10 mouse cellular contexts compared by ENCODE assay signal in the genomic region with DNA sequence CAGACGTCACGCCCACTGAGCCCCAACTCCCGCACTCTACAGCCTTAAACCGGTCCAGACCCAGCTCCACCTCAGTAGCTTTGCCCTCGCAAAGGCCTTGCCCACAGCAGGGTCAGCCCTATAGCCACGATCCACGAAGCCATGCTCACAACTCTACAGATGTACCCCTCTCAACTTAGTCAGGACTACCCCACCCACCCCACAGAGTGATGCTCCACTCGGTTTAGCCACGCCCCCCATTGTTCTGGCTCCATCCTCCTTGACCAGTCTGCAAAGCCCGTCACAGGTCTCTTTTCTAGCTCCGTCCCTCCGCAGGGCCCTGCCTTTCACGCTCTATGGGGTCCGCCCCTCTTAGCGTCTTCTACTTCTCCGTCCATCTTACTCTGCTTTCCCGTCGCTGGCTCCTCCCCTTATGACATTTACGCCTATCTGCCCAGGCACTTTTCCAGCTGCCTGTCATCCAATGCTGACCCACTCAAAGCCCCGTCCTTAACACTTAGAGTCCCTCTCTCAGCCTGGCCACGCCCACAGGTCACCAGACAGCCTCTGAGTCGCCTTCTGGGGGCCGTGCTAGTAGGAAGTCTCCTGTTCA. TPM values are rescaled to one million over a fixed set of nuclear protein-coding genes. Genes with fewer than 3 reads are reported as not detected.
DNase-seq lines count a peak whose midpoint lies in the region; ATAC-seq and TF ChIP-seq lines count a peak whose summit lies in the region.
"Had no signal": no experiment of that assay in that cellular context is flagged by ENCODE, and none has a peak within 500 bp of the region (broad histone marks: within the 10 kb centered on the region; RNA-seq: fewer than 3 reads in every experiment).

No protein-coding gene starts in this region.

- DNase-seq in heart, adult 8-10 months (ENCODE audit: low spot score): no peak
- DNase-seq in brain, embryonic 14.5 days (ENCODE audit: low read depth): peak; percentile 36
- DNase-seq in hindbrain, embryonic 11.5 days (ENCODE audit: low spot score): peak; percentile 50
- DNase-seq in midbrain, embryonic 11.5 days (ENCODE audit: low spot score, missing footprints): peak; percentile 91
- DNase-seq in right cerebral cortex, postnatal 36 days (ENCODE audit: low spot score in 2 of 2): no peak
- DNase-seq in right cerebral cortex, postnatal 14 days: no peak
- no peak for DNase-seq in ovary, postnatal 10 days (ENCODE audit: low spot score)

- H3K4me1 ChIP-seq in heart, embryonic 11.5 days (ENCODE audit: control insufficient read depth, insufficient read depth, low read length): peaks cover 12% of the 10 kb centered on the region
- 0 out of 2 replicates have a peak, but pooled peaks cover 3% of the 10 kb centered on the region for H3K4me1 ChIP-seq in hindbrain, embryonic 11.5 days (replicated peaks; ENCODE audit: control insufficient read depth, insufficient read depth, low read length)
- 0 out of 2 replicates have a peak, but pooled peaks cover 6% of the 10 kb centered on the region for H3K4me1 ChIP-seq in midbrain, embryonic 11.5 days (ENCODE audit: control insufficient read depth, insufficient read depth, low read length)

- 4% methylated on average over 23 of the region's 23 CpGs for WGBS in heart, embryonic 11.5 days (ENCODE audit: insufficient replicate concordance)
- WGBS in hindbrain, embryonic 11.5 days: 2% methylated on average over 23 of the region's 23 CpGs
- WGBS in midbrain, embryonic 11.5 days: 1% methylated on average over 23 of the region's 23 CpGs

- TF ChIP-seq CTCF in brain, embryonic 14.5 days (IDR thresholded peaks at IDR 0.05; ENCODE audit: borderline replicate concordance, extremely low read depth, insufficient read depth, insufficient read length): no peak

- H3K27ac ChIP-seq in heart, embryonic 11.5 days (ENCODE audit: low read depth, low read length): no peak overlapping the region
- H3K27ac ChIP-seq in hindbrain, embryonic 11.5 days (ENCODE audit: low read depth, low read length): no peak overlapping the region
- H3K27ac ChIP-seq in midbrain, embryonic 11.5 days (ENCODE audit: low read depth, low read length): no peak overlapping the region
- H3K27ac ChIP-seq: liver, embryonic 14.5 days had no signal

- peak overlapping the region; percentile 56 for H3K4me2 ChIP-seq in heart, embryonic 11.5 days
- H3K4me2 ChIP-seq in hindbrain, embryonic 11.5 days (replicated peaks; ENCODE audit: low read depth, low read length): peak overlapping the region; percentile 11; the same call in 1 of the 2 replicates
- H3K4me2 ChIP-seq in midbrain, embryonic 11.5 days: peak overlapping the region; percentile 30

- peak overlapping the region; percentile 15 for H3K4me3 ChIP-seq in heart, embryonic 11.5 days (ENCODE audit: low read depth, low read length)
- H3K4me3 ChIP-seq in hindbrain, embryonic 11.5 days (ENCODE audit: low read depth, low read length): peak overlapping the region; percentile 19
- H3K4me3 ChIP-seq in midbrain, embryonic 11.5 days (ENCODE audit: low read depth, low read length): no peak overlapping the region

- no peaks in the 10 kb centered on the region for H3K36me3 ChIP-seq in heart, embryonic 11.5 days (ENCODE audit: control insufficient read depth, insufficient read depth, low read length)
- no peaks in the 10 kb centered on the region for H3K36me3 ChIP-seq in hindbrain, embryonic 11.5 days (ENCODE audit: control insufficient read depth, insufficient read depth, low read length)
- no peaks in the 10 kb centered on the region for H3K36me3 ChIP-seq in midbrain, embryonic 11.5 days (ENCODE audit: control insufficient read depth, insufficient read depth, low read length)

- peaks cover 100% of the 10 kb centered on the region for H3K27me3 ChIP-seq in heart, embryonic 11.5 days (ENCODE audit: control insufficient read depth, insufficient read depth, low read length)
- peaks cover 100% of the 10 kb centered on the region for H3K27me3 ChIP-seq in hindbrain, embryonic 11.5 days (ENCODE audit: control insufficient read depth, insufficient read depth, low read length)
- peaks cover 100% of the 10 kb centered on the region for H3K27me3 ChIP-seq in midbrain, embryonic 11.5 days (ENCODE audit: control insufficient read depth, insufficient read depth, low read length)
- H3K27me3 ChIP-seq: CH12.LX had no signal

- no peak for TF ChIP-seq POLR2A in brain, embryonic 14.5 days (IDR thresholded peaks at IDR 0.05; ENCODE audit: borderline replicate concordance, extremely low read depth, insufficient read depth, insufficient read length, poor library complexity, severe bottlenecking)

- no peak overlapping the region for H3K9ac ChIP-seq in heart, embryonic 11.5 days (ENCODE audit: low read depth, low read length)
- H3K9ac ChIP-seq in hindbrain, embryonic 11.5 days (ENCODE audit: low read depth, low read length): no peak overlapping the region
- H3K9ac ChIP-seq in midbrain, embryonic 11.5 days (ENCODE audit: low read length): no peak overlapping the region
- H3K9ac ChIP-seq: liver, embryonic 14.5 days had no signal

- peak; percentile 43 for ATAC-seq in heart, embryonic 11.5 days (replicated peaks; ENCODE audit: insufficient number of reproducible peaks, low FRiP score, low TSS enrichment)
- ATAC-seq in hindbrain, embryonic 11.5 days (ENCODE audit: low FRiP score): peak; percentile 55
- ATAC-seq in midbrain, embryonic 11.5 days (ENCODE audit: low FRiP score): peak; percentile 62

- no peaks in the 10 kb centered on the region for H3K9me3 ChIP-seq in heart, embryonic 11.5 days (replicated peaks; ENCODE audit: control insufficient read depth, low read length)
- H3K9me3 ChIP-seq in hindbrain, embryonic 11.5 days (ENCODE audit: control insufficient read depth, low read length): no peaks in the 10 kb centered on the region
- no peaks in the 10 kb centered on the region for H3K9me3 ChIP-seq in midbrain, embryonic 11.5 days (ENCODE audit: control insufficient read depth, low read length)

RNA-seq across cellular contexts. Expression of gene Insl3, which starts 2.8 kb away (rescaled TPM):
- 0.61 and 0.89 TPM in 2 replicates for polyA plus RNA-seq in heart, embryonic 11.5 days (2014; fragmentation: Nextera tagmentation; extraction: Ambion mirVana)
- total RNA-seq in heart, adult 8-10 months (2022): 1 to 10 TPM; 2.2 to 4.6 (median 2.5) TPM
- polyA plus RNA-seq in brain, embryonic 14.5 days (2012; rRNA removed): 0.60 and 1.1 TPM in 2 replicates
- 0.35 and 0.37 TPM in 2 replicates for polyA plus RNA-seq in hindbrain, embryonic 11.5 days (2014; fragmentation: Nextera tagmentation; extraction: Ambion mirVana)
- 0.44 and 0.48 TPM in 2 replicates for polyA plus RNA-seq in midbrain, embryonic 11.5 days (2014; fragmentation: Nextera tagmentation; extraction: Ambion mirVana)

RNA-seq across cellular contexts. Expression of gene Jak3, which starts 10.1 kb away (rescaled TPM):
- 4.9 and 5.3 TPM in 2 replicates for polyA plus RNA-seq in heart, embryonic 11.5 days (2014; fragmentation: Nextera tagmentation; extraction: Ambion mirVana)
- 10 to 100 TPM in 1 of 4 experiments, 1 to 10 TPM in 3; 6.4 to 10.3 (median 7.6) TPM for total RNA-seq in heart, adult 8-10 months (2022)
- polyA plus RNA-seq in brain, embryonic 14.5 days (2012; rRNA removed): 3.7 and 5.1 TPM in 2 replicates
- polyA plus RNA-seq in hindbrain, embryonic 11.5 days (2014; fragmentation: Nextera tagmentation; extraction: Ambion mirVana): 0.99 and 1.4 TPM in 2 replicates
- polyA plus RNA-seq in midbrain, embryonic 11.5 days (2014; fragmentation: Nextera tagmentation; extraction: Ambion mirVana): 1.3 and 1.7 TPM in 2 replicates

RNA-seq across cellular contexts. Expression of gene Unc13a, which starts 14.7 kb away (rescaled TPM):
- polyA plus RNA-seq in heart, embryonic 11.5 days (2014; fragmentation: Nextera tagmentation; extraction: Ambion mirVana): 0.63 and 0.65 TPM in 2 replicates
- 1 to 10 TPM in 1 of 4 experiments, under 1 TPM in 3; 0.49 to 1.4 (median 0.57) TPM for total RNA-seq in heart, adult 8-10 months (2022)
- 84.9 and 86.4 TPM in 2 replicates for polyA plus RNA-seq in brain, embryonic 14.5 days (2012; rRNA removed)
- 7.3 and 9.1 TPM in 2 replicates for polyA plus RNA-seq in hindbrain, embryonic 11.5 days (2014; fragmentation: Nextera tagmentation; extraction: Ambion mirVana)
- polyA plus RNA-seq in midbrain, embryonic 11.5 days (2014; fragmentation: Nextera tagmentation; extraction: Ambion mirVana): 5.4 and 6.5 TPM in 2 replicates

RNA-seq across cellular contexts. Expression of gene B3gnt3, which starts 15.3 kb away (rescaled TPM):
- polyA plus RNA-seq in heart, embryonic 11.5 days (2014; fragmentation: Nextera tagmentation; extraction: Ambion mirVana): 1.4 and 1.8 TPM in 2 replicates
- 1 to 10 TPM; 4.0 to 6.9 (median 5.3) TPM for total RNA-seq in heart, adult 8-10 months (2022)
- polyA plus RNA-seq in brain, embryonic 14.5 days (2012; rRNA removed): 0.45 and 0.46 TPM in 2 replicates
- 0.36 and 0.45 TPM in 2 replicates for polyA plus RNA-seq in hindbrain, embryonic 11.5 days (2014; fragmentation: Nextera tagmentation; extraction: Ambion mirVana)
- 0.38 and 0.63 TPM in 2 replicates for polyA plus RNA-seq in midbrain, embryonic 11.5 days (2014; fragmentation: Nextera tagmentation; extraction: Ambion mirVana)

RNA-seq across cellular contexts. Expression of gene Fcho1, which starts 39.3 kb away (rescaled TPM):
- 0.83 and 1.2 TPM in 2 replicates for polyA plus RNA-seq in heart, embryonic 11.5 days (2014; fragmentation: Nextera tagmentation; extraction: Ambion mirVana)
- 1 to 10 TPM in 1 of 4 experiments, under 1 TPM in 3; 0.14 to 1.5 (median 0.68) TPM for total RNA-seq in heart, adult 8-10 months (2022)
- polyA plus RNA-seq in brain, embryonic 14.5 days (2012; rRNA removed): 146 and 203 TPM in 2 replicates
- polyA plus RNA-seq in hindbrain, embryonic 11.5 days (2014; fragmentation: Nextera tagmentation; extraction: Ambion mirVana): 13.6 and 15.0 TPM in 2 replicates
- polyA plus RNA-seq in midbrain, embryonic 11.5 days (2014; fragmentation: Nextera tagmentation; extraction: Ambion mirVana): 12.9 and 15.3 TPM in 2 replicates

Comparison
In these comparisons a context has a peak if more than half of its experiments do, and no peak if none do; other contexts are left out.
1. DNase-seq: peak in brain, embryonic 14.5 days (single experiment), hindbrain, embryonic 11.5 days (single experiment) and midbrain, embryonic 11.5 days (single experiment); none in heart, adult 8-10 months (single experiment), right cerebral cortex, postnatal 36 days (0 of 2), right cerebral cortex, postnatal 14 days (single experiment) and ovary, postnatal 10 days (single experiment).
2. Peak in every context shown above with its lines, with median percentiles within 50 percentile points of each other: ATAC-seq and H3K4me2 ChIP-seq.